Mouse (Mus musculus) brain, embryonic 14.5 days (tissue): ENCODE results near the gene Dock9.

Experiments used
- CTCF ChIP-seq: fragments of 200-500 bp; IDR thresholded peaks from 2 replicates; pipeline ENCODE4 v1.5.1; 2012; ENCODE audit warnings: inconsistent platforms, mild to moderate bottlenecking, moderate library complexity, borderline replicate concordance; ENCODE audit not compliant: insufficient read depth, insufficient read length; ENCODE audit errors: extremely low read depth
- POLR2A ChIP-seq: fragments of 200-500 bp; IDR thresholded peaks from 2 replicates; pipeline ENCODE4 v1.6.1; 2012; ENCODE audit warnings: mild to moderate bottlenecking, inconsistent platforms, borderline replicate concordance; ENCODE audit not compliant: poor library complexity, insufficient read depth, insufficient read length, severe bottlenecking; ENCODE audit errors: extremely low read depth

GRCm38 (mm10) chr14:121553785-121554184 lies 243.9 kb downstream of the Dock9 start:
- no peak for TF ChIP-seq CTCF
- TF ChIP-seq POLR2A, result no peak
